Mouse (Mus musculus): ENCODE measurements at regions not wholly inside any gene's neighbourhood (a gene's known extent, or its start where the extent isn't known, plus 50 kb on each side); places are given as distances from the start of the nearest gene placed in this dataset.

DNA sequence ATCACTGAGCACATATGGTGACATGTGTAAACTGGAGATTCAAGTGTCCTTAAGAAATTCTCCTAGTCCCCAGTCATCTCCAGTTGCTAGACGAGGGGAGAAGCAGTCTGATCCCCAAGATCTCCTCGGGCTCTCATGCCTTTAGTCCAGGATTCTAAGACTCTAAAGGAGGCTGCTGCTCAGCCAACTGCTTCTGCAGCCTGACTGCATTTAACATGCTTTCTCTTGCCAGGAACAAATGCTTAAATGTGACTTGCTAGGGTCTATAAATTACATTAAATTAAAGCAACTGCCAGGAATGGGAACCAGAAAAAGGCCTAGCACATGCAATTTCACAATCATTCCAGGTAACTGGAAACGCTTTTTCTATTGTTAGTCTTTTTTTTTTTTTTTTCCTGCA is 599.8 kb upstream of the Gcfc2 start:
- DNase-seq (ENCODE audit: extremely low spot score in 1 of 2, low spot score in 1 of 2): no peak

GRCm38 (mm10) chr6:81363969-81364529 is 559.4 kb upstream of the Gcfc2 start:
- no peak for DNase-seq (ENCODE audit: extremely low spot score in 1 of 2, low spot score in 1 of 2)

GRCm38 (mm10) chr6:81388484-81388883 is 535.0 kb upstream of the Gcfc2 start:
- no peak for DNase-seq (ENCODE audit: extremely low spot score in 1 of 2, low spot score in 1 of 2)

- DNase-seq (ENCODE audit: extremely low spot score in 1 of 2, low spot score in 1 of 2): no peak
These were observed 520.3 kb upstream of the Gcfc2 start for GRCm38 (mm10) chr6:81403122-81403521.

GRCm38 (mm10) chr6:81413611-81414010 is 509.9 kb upstream of the Gcfc2 start:
- DNase-seq (ENCODE audit: extremely low spot score in 1 of 2, low spot score in 1 of 2): no peak

DNA sequence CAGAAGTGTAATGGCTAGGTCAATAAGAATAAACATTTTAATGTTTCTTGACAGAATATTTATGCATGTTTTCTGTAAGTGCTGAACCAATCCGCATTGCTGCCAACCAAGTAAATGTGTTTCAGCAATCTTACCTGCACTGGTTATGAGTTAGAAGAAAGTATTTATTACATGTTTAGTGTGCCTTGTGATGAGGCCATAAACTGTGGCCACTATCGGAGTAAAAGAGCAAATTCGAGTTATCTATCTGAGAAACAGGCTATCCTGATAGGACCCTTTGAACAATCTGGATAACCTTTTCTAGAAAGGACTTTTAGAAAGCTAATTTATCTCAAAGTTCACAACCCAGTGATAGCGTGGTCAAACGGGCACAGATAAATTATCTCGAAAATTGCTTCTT is 488.7 kb upstream of the Gcfc2 start:
- no peak for DNase-seq (ENCODE audit: extremely low spot score in 1 of 2, low spot score in 1 of 2)

DNA sequence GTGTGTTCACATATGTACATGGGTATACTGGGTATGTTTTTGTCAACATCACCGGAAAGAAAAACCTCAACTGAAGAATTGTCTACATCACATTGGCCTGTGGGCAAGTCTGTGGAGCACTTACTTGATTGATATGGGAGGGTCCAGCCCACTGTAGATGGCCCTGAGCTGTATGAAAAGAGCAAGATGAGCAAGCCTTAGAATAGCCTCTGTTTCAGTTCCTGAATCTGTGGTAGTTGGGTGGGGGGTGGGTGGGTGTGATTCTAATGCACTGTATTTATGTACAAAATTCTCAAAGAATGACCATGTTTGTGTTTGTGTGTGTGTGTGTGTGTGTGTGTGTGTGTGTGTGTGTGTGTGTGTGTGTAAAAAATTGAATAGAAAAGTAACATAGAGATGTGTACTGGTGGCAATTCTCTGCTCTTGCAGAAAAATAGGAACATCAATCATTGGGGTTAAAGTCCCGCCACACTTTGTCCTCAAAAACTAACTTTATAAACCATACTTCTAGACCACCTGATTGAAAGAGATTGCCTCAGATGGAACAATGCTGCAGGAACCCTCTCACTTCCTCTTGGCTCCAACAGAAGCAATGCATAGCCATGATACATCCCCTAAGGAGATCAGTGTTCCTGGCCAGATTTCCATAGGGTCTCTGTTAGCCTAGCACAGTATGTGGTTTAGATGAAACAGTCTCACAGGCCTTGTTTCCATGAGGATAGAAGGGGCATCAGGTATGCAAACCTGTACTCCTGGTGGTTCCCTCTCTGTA is 484.3 kb upstream of the Gcfc2 start:
- DNase-seq (ENCODE audit: extremely low spot score in 1 of 2, low spot score in 1 of 2): no peak

- DNase-seq (ENCODE audit: extremely low spot score in 1 of 2, low spot score in 1 of 2): no peak
These were observed 482.1 kb upstream of the Gcfc2 start for GRCm38 (mm10) chr6:81441396-81441795.

DNA sequence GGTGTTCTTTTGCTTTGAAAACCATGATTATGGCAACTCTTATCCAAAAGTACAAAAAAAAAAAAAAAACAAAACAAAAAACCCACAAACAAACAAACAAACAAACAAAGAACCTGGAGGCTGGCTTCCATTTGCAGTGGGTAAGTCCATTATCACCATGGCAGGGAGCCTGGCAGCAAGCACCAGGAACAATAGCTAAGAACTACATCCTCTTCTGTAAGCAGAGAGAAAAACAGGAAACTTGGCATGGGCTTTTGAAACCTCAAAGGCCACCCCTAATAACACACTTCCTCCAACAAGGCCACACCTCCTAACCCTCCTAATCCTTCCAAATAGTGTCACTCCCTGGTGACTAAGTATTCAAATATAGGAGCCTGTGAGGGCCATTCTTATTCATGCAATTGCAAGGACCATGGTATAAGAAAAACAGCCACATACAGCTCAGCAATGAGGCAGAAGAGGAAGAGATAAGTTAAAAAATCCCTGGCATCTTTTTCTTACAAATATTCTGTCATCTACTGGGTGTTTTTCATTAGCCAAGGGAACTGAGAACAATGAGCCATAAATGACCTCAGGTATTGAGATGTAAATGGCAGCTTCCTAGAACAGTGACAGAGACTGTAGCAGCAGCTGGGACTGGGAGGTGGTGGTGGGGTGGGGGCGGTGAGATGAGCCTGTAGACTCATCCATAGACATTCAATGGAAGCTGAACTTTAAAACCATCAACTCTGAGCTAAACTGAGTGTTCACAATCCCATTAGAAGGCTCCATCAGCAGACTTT is 477.3 kb upstream of the Gcfc2 start:
- no peak for DNase-seq (ENCODE audit: extremely low spot score in 1 of 2, low spot score in 1 of 2)

- no peak for DNase-seq (ENCODE audit: extremely low spot score in 1 of 2, low spot score in 1 of 2)
These were observed 475.8 kb upstream of the Gcfc2 start for GRCm38 (mm10) chr6:81447701-81448100.

GRCm38 (mm10) chr6:81448366-81448765 is 475.1 kb upstream of the Gcfc2 start:
- DNase-seq (ENCODE audit: extremely low spot score in 1 of 2, low spot score in 1 of 2): no peak

DNA sequence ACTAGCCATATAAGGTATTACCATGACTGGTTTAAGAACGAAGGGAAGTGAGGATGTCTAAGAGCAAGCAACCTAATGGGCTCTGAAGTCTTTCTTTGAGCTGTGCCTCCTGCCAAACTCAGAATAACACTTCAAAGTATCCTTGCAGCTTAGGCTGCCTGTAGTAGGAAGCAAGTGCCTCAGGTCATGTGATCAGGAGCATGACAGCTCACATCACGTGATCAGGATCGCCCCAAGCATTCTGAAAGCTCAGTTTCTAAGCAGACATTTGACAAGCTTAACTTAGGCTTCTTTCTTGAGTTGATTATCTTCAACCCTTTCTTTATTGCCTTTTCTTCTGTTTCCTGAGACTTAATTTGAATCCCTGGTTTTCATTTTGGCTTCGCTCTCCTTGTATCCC is 462.4 kb upstream of the Gcfc2 start:
- DNase-seq (ENCODE audit: extremely low spot score in 1 of 2, low spot score in 1 of 2): no peak

DNA sequence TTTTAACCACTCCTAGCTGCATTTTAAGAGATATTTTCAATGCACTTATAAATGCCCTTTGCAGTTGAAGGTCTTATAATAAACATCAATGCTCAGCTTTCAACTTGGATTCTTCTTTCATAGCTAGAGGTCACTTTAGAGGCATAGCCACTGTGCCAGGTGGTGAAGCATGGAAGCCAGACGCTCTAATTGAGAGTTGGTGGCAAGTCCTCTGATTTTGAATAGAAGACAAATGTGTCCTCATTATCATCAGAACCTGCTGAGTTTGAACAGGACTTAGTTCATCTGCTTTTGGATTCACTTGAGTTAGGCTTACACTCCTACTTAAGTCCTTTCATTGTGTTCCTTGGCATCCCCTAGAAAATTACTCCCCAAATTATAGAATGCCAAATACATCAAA is 459.0 kb upstream of the Gcfc2 start:
- DNase-seq (ENCODE audit: extremely low spot score in 1 of 2, low spot score in 1 of 2): no peak

GRCm38 (mm10) chr6:81466536-81466935 is 456.9 kb upstream of the Gcfc2 start:
- no peak for DNase-seq (ENCODE audit: extremely low spot score in 1 of 2, low spot score in 1 of 2)

- DNase-seq (ENCODE audit: extremely low spot score in 1 of 2, low spot score in 1 of 2): no peak
These were observed 452.0 kb upstream of the Gcfc2 start for GRCm38 (mm10) chr6:81471340-81471955.

DNA sequence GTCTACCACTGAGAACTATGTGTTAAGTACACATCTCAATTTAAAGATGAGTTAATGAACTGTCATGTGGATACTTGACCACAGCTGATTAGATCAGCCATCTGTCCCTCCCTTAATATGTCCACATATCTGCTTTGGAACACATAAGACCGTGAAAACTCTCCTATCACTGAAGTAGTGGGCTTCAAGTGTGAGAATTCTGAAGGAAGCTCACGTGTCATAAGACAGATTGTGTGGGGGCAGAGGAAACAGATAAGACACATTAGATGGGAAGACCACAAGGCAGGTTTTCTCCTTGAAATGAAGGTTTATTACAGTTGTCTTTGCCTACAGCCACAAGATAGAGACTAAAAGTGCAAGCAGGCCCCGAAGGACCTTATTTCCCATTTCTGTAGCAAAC is 451.0 kb upstream of the Gcfc2 start:
- DNase-seq (ENCODE audit: extremely low spot score in 1 of 2, low spot score in 1 of 2): no peak

DNA sequence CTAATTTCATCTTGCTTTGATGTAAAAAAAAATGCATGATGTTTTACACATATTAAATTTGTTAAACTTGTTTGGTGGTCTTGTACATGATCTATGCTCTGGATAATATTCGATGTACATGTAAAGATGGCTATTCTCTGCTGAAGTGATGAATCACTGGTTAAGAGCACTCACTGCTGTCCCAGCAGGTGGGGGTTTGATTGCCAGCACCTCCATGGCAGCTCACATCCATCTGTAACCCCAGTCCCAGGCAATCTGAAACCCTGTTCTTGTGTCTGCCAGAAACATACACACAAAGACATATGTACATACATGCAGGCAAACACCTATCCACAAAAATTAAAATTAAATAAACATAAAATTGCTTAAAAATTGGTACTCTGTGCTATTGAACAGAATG is 448.7 kb upstream of the Gcfc2 start:
- no peak for DNase-seq (ENCODE audit: extremely low spot score in 1 of 2, low spot score in 1 of 2)

DNA sequence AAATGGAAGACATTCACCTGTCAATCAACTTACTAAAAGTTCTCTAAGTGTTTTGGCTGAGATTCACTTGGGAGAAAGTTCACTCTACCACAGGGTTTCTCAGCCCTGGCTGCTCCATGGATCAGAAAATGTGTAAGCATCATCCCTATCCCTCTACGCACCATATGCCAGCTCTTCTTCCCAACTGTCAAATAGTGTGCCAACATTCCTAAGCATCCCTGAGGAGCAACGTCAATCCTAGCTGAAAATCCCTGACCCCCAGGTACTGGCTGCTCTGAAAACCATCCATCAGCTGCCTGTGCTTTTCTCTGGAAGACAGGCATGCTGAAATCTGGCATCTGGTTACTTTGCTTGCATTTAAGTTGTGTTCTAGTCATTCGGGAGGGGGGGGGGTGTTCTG is 436.5 kb upstream of the Gcfc2 start:
- no peak for DNase-seq (ENCODE audit: extremely low spot score in 1 of 2, low spot score in 1 of 2)

GRCm38 (mm10) chr6:81496239-81496638 is 427.2 kb upstream of the Gcfc2 start:
- no peak for DNase-seq (ENCODE audit: extremely low spot score in 1 of 2, low spot score in 1 of 2)

- DNase-seq (ENCODE audit: extremely low spot score in 1 of 2, low spot score in 1 of 2): no peak
These were observed 406.3 kb upstream of the Gcfc2 start for GRCm38 (mm10) chr6:81517185-81517584.

DNA sequence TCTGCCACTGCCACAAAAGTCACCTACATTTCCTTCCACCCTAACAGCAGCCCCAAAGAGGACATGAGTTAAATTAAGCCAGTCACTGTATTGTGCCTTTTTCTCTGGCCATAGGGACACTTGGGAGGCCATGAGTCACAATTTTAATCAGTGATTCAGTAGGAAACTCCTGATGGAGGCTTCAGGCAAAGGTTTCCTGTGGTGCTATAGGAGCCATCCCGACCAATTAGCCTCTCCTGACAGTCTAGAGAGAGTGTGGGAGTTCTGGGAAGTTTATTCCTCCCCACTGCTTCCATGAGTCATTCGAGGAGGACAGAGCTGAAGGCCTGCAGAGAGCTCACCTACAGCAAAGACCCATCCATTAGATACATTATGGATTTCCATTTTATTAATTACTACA is 361.2 kb upstream of the Gcfc2 start:
- no peak for DNase-seq (ENCODE audit: extremely low spot score in 1 of 2, low spot score in 1 of 2)
